ENCODE assay signal across 9 mouse cellular contexts in the genomic region with DNA sequence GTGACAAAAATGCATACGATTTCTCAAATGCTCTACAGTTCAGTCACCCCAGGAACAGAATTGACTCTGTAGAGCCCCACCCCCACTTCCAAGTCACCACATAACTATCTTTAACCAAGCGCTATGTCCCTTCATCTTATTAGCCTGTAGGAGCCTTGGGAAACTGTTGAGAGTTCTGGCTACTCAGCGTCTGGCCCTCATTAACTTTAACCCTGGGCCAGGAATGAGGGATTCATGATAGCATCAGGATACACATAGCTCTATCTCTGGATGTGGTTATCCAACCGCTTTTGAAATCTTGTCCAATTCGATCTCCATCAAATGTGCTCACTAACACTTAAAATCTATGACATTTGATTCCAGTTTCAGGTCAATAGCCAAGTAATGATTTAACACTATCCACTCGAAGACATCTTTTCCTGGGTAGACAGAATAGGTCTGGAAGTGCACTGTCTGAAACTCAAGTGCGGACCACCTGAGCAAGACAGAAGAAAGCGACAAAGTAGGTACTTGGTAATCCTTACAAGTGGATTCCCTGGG. TPM values are rescaled to one million over a fixed set of nuclear protein-coding genes. Genes with fewer than 3 reads are reported as not detected.
A peak's percentile ranks its signal among the peaks of the same experiment; 100 is the strongest.
DNase-seq lines count a peak whose midpoint lies in the region; ATAC-seq and TF ChIP-seq lines count a peak whose summit lies in the region.
"Had no signal": no experiment of that assay in that cellular context is flagged by ENCODE, and none has a peak within 500 bp of the region (broad histone marks: within the 10 kb centered on the region; RNA-seq: fewer than 3 reads in every experiment).

No protein-coding gene starts in this region.

- H3K36me3 ChIP-seq in heart, adult 2 months (ENCODE audit: control insufficient read depth, insufficient read depth, low read length) = no peaks in the 10 kb centered on the region; the same call in 1 of the 2 replicates
- H3K36me3 ChIP-seq in MEL (ENCODE audit: control insufficient read depth in 1 of 2, insufficient read depth in 2 of 2, low read length in 2 of 2) = peaks cover 0 to 44% of the 10 kb centered on the region in 2 experiments; a peak in 2 of 4 replicates
- H3K36me3 ChIP-seq in forebrain, postnatal 0 days (ENCODE audit: insufficient read depth) = no peaks in the 10 kb centered on the region
- no peaks in the 10 kb centered on the region for H3K36me3 ChIP-seq in liver, embryonic 13.5 days

- peak overlapping the region; percentile 96; the same call in 1 of the 2 replicates for H3K9ac ChIP-seq in heart, adult 2 months (ENCODE audit: low read depth, low read length)
- peak overlapping the region; percentile 92 for H3K9ac ChIP-seq in MEL (ENCODE audit: control insufficient read depth, low read depth, low read length, poor library complexity, severe bottlenecking)
- peak overlapping the region; percentile 87; the same call in 1 of the 2 replicates for H3K9ac ChIP-seq in forebrain, postnatal 0 days
- H3K9ac ChIP-seq in liver, embryonic 13.5 days = no peak overlapping the region

- no peak for DNase-seq in heart, adult 2 months
- DNase-seq in heart, postnatal 14 days = no peak
- peak; percentile 53 for DNase-seq in MEL (ENCODE audit: low read depth, low spot score)
- DNase-seq in forebrain, postnatal 0 days = peak; percentile 8
- no peak for DNase-seq in liver, embryonic 13.5 days
- no peak for DNase-seq in right cerebral cortex, postnatal 10 days (ENCODE audit: low spot score in 2 of 2)
- DNase-seq in layer of hippocampus, postnatal 25 days (ENCODE audit: extremely low spot score in 1 of 2, low spot score in 1 of 2) = no peak
- DNase-seq in right cerebral cortex, adult 18-20 months = no peak

- no peak for TF ChIP-seq POLR2A in heart, adult 2 months (IDR thresholded peaks at IDR 0.05; ENCODE audit: insufficient read depth, low read depth, low read length)
- TF ChIP-seq POLR2A in MEL (IDR thresholded peaks at IDR 0.05; ENCODE audit: control insufficient read depth in 1 of 2, insufficient read depth in 1 of 2, low read depth in 1 of 2, low read length in 2 of 2, poor library complexity in 1 of 2) = no peak

- TF ChIP-seq RAD21 in MEL (IDR thresholded peaks at IDR 0.05; ENCODE audit: low read depth, low read length) = no peak

- intact Hi-C loops in heart, adult 2 months (cut with DNase I) = no loop called here
- intact Hi-C loops in heart, postnatal 14 days (cut with DNase I) = loop anchor here (5.0 to 10.0 kb wide), 4 partner anchors 41 to 312 kb away; no protein-coding TSS in a partner anchor

- H3K79me2 ChIP-seq in heart, adult 2 months (replicated peaks; ENCODE audit: control insufficient read depth, insufficient read depth, low read length) = 0 out of 2 replicates have a peak, but pooled peaks cover 1% of the 10 kb centered on the region
- peaks cover 28% of the 10 kb centered on the region for H3K79me2 ChIP-seq in MEL (ENCODE audit: control insufficient read depth, insufficient read depth, low read length, poor library complexity)

- no peaks in the 10 kb centered on the region for H3K9me3 ChIP-seq in MEL (replicated peaks; ENCODE audit: insufficient read depth, low read length)
- no peaks in the 10 kb centered on the region for H3K9me3 ChIP-seq in forebrain, postnatal 0 days (ENCODE audit: low read length)
- H3K9me3 ChIP-seq in liver, embryonic 13.5 days (replicated peaks) = no peaks in the 10 kb centered on the region

- peak overlapping the region; percentile 83 for H3K4me2 ChIP-seq in forebrain, postnatal 0 days (ENCODE audit: low read depth)
- peak overlapping the region; percentile 75 for H3K4me2 ChIP-seq in liver, embryonic 13.5 days

- ATAC-seq in forebrain, postnatal 0 days = no peak
- no peak for ATAC-seq in liver, embryonic 13.5 days (ENCODE audit: low read depth)

- H3K4me3 ChIP-seq in heart, adult 2 months = peak overlapping the region; percentile 88
- peak overlapping the region; percentile 70 to 85 for H3K4me3 ChIP-seq in MEL (ENCODE audit: control insufficient read depth in 1 of 2, insufficient read depth in 1 of 2, low read depth in 2 of 2, low read length in 2 of 2)
- peak overlapping the region; percentile 83 for H3K4me3 ChIP-seq in forebrain, postnatal 0 days (ENCODE audit: low read depth, low read length)
- peak overlapping the region; percentile 58 for H3K4me3 ChIP-seq in liver, embryonic 13.5 days (replicated peaks)
- H3K4me3 ChIP-seq: erythroblast, embryonic 14.5 days had no signal

- no peak for TF ChIP-seq EP300 in heart, adult 2 months (IDR thresholded peaks at IDR 0.05; ENCODE audit: insufficient read depth, low read depth, low read length)
- TF ChIP-seq EP300 in MEL (IDR thresholded peaks at IDR 0.05; ENCODE audit: low read depth in 1 of 2, low read length in 2 of 2) = no peak

- WGBS in heart, adult 2 months = 60% methylated on average over 8 of the region's 8 CpGs
- 61% methylated on average over 8 of the region's 8 CpGs for WGBS in forebrain, postnatal 0 days
- 41% methylated on average over 8 of the region's 8 CpGs for WGBS in liver, embryonic 13.5 days (ENCODE audit: insufficient replicate concordance)

- H3K27ac ChIP-seq in heart, adult 2 months = peak overlapping the region; percentile 94
- peak overlapping the region; percentile 39; the same call in 1 of the 2 replicates for H3K27ac ChIP-seq in MEL (ENCODE audit: control insufficient read depth, low read depth, low read length)
- H3K27ac ChIP-seq in forebrain, postnatal 0 days (ENCODE audit: low read depth, low read length) = no peak overlapping the region
- H3K27ac ChIP-seq in liver, embryonic 13.5 days = no peak overlapping the region

- no peaks in the 10 kb centered on the region for H3K27me3 ChIP-seq in heart, adult 2 months (ENCODE audit: control insufficient read depth, insufficient read depth, low read length)
- no peaks in the 10 kb centered on the region for H3K27me3 ChIP-seq in MEL (ENCODE audit: control insufficient read depth in 1 of 2, insufficient read depth in 2 of 2, low read length in 2 of 2)
- H3K27me3 ChIP-seq in forebrain, postnatal 0 days (ENCODE audit: insufficient read depth, low read length) = no peaks in the 10 kb centered on the region
- peaks cover 58% of the 10 kb centered on the region for H3K27me3 ChIP-seq in liver, embryonic 13.5 days

- peaks cover 6% of the 10 kb centered on the region for H3K4me1 ChIP-seq in heart, adult 2 months (ENCODE audit: control insufficient read depth, insufficient read depth, low read length)
- H3K4me1 ChIP-seq in MEL (ENCODE audit: control insufficient read depth in 1 of 2, insufficient read depth in 2 of 2, low read length in 2 of 2) = peaks cover 20 to 40% of the 10 kb centered on the region in 2 experiments
- H3K4me1 ChIP-seq in forebrain, postnatal 0 days (ENCODE audit: insufficient read depth) = peaks cover 16% of the 10 kb centered on the region; the same call in 1 of the 2 replicates
- H3K4me1 ChIP-seq in liver, embryonic 13.5 days (replicated peaks) = peaks cover 11% of the 10 kb centered on the region; the same call in 1 of the 2 replicates

- no peak for TF ChIP-seq CTCF in heart, adult 2 months (IDR thresholded peaks at IDR 0.05)
- no peak for TF ChIP-seq CTCF in MEL (IDR thresholded peaks at IDR 0.05 in 2 of 3, conservative IDR thresholded peaks at IDR 0.05 in 1 of 3; ENCODE audit: control insufficient read depth in 1 of 3, insufficient read depth in 1 of 3, low read depth in 2 of 3, low read length in 3 of 3, poor library complexity in 1 of 3, severe bottlenecking in 1 of 3)
- TF ChIP-seq CTCF in forebrain, postnatal 0 days (IDR thresholded peaks at IDR 0.05; ENCODE audit: low read depth) = no peak

TF ChIP-seq in MEL, 35 proteins besides CTCF, POLR2A, EP300 and RAD21:
- TF ChIP-seq HCFC1 (IDR thresholded peaks at IDR 0.05; ENCODE audit: low read depth, low read length) (no peak), ELF1 (IDR thresholded peaks at IDR 0.05; ENCODE audit: low read depth, low read length) (no peak), UBTF (IDR thresholded peaks at IDR 0.05; ENCODE audit: borderline replicate concordance, insufficient read depth, low read depth, low read length) (no peak), MEF2A (IDR thresholded peaks at IDR 0.05; ENCODE audit: extremely low read depth, insufficient replicate concordance, low read depth, low read length, poor library complexity, severe bottlenecking) (no peak), TBP (IDR thresholded peaks at IDR 0.05; ENCODE audit: low read depth, low read length) (no peak), JUND (IDR thresholded peaks at IDR 0.05; ENCODE audit: low read depth, low read length) (no peak), ETS1 (IDR thresholded peaks at IDR 0.05; ENCODE audit: low read depth, low read length) (no peak), NELFE (IDR thresholded peaks at IDR 0.05; ENCODE audit: low read depth, low read length) (no peak), ZC3H11A (IDR thresholded peaks at IDR 0.05; ENCODE audit: low read depth, low read length) (no peak), CHD1 (IDR thresholded peaks at IDR 0.05; ENCODE audit: low read depth, low read length) (no peak), MAX (IDR thresholded peaks at IDR 0.05; ENCODE audit: low read length) (no peak), MAZ (IDR thresholded peaks at IDR 0.05; ENCODE audit: low read depth, low read length) (no peak), E2F4 (IDR thresholded peaks at IDR 0.05; ENCODE audit: borderline replicate concordance, low read depth, low read length) (no peak), ZNF384 (IDR thresholded peaks at IDR 0.05; ENCODE audit: low read depth, low read length) (no peak)
TF ChIP-seq in MEL: peak in this region for 0.

RNA-seq across cellular contexts. Expression of gene Slco3a1, which starts 1.4 kb away (rescaled TPM):
- 100 to 1,000 TPM; 124 to 146 TPM for total RNA-seq in heart, adult 2 months (2021)
- 93.1 and 138 TPM in 2 replicates for polyA plus RNA-seq in heart, adult 2 months (2012; rRNA removed)
- 10 to 100 TPM; 54.7 to 62.0 TPM for total RNA-seq in heart, postnatal 14 days (2021)
- total RNA-seq in MEL (2012; rRNA removed) = 17.6 and 18.0 TPM in 2 replicates
- 10 to 100 TPM in 1 of 2 experiments, not detected in 1; 20.9 TPM for polyA plus RNA-seq in MEL (2012; ENCODE audit: insufficient read depth in 1 of 2, insufficient read length in 2 of 2, low read depth in 1 of 2, low replicate concordance in 2 of 2, missing spikeins in 1 of 2)
- 26.4 and 27.8 TPM in 2 replicates for total RNA-seq in forebrain, postnatal 0 days (2014; rRNA removed)
- 18.2 and 25.2 TPM in 2 replicates for polyA plus RNA-seq in forebrain, postnatal 0 days (2015; fragmentation: Nextera tagmentation; extraction: Ambion mirVana)
- 1.2 and 1.7 TPM in 2 replicates for polyA plus RNA-seq in liver, embryonic 13.5 days (2015; fragmentation: Nextera tagmentation; extraction: Ambion mirVana)
- total RNA-seq in layer of hippocampus, postnatal 25 days (2021) = 10 to 100 TPM; 53.9 to 56.2 TPM

Comparison
In these comparisons a context has a peak if more than half of its experiments do, and no peak if none do; other contexts are left out.
1. DNase-seq: peak in MEL (single experiment) and forebrain, postnatal 0 days (single experiment); none in heart, adult 2 months (0 of 2), heart, postnatal 14 days (0 of 2), liver, embryonic 13.5 days (single experiment), right cerebral cortex, postnatal 10 days (0 of 2), layer of hippocampus, postnatal 25 days (0 of 2) and right cerebral cortex, adult 18-20 months (single experiment).
2. H3K27ac ChIP-seq: peak in heart, adult 2 months (single experiment) and MEL (single experiment); none in forebrain, postnatal 0 days (single experiment) and liver, embryonic 13.5 days (single experiment).
3. Peak in every context shown above with its lines, with median percentiles within 50 percentile points of each other: H3K4me3 ChIP-seq.